Mouse (Mus musculus) heart, adult 11 months (tissue): ENCODE measurements around the gene Garnl3.

Experiments used
- DNase-seq: peaks from one replicate; pipeline ENCODE4 v3.0.0; 2022

Garnl3 gene

DNA sequence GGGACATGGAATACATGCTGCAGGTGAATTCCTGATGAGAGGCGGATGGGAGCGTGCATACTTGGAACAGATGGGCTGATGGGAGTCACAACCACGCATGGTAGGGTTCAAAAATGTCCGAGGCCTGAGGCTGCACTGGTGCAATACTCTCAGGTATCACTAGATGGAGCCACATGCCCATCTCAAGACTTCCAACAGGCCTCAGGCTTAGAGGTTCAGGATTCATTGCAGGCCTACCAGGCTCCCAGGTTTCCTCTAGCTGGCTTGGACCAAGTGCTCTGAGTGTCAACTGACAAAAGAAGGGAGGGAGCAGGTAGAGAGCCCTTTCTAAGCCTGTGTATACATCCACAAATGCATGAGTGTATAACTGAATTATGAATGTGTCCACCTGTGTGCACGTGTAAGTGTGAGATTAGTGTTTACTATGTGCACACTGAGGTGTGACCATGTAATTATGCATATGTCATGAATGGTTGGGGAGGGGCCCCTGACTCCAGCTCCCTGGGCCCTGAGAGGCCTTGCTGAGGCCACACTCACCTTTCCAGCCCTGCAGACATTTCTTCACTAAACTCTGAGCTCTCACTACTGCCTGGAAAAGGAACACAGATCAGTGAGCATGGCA lies 23.4 kb upstream of the Garnl3 start:
- DNase-seq, result peak; percentile 96

- DNase-seq, result no peak
These were observed 15.5 kb upstream of the Garnl3 start for GRCm38 (mm10) chr2:33146994-33147393.

- no peak for DNase-seq
These were observed 11.8 kb upstream of the Garnl3 start for GRCm38 (mm10) chr2:33143292-33143691.

GRCm38 (mm10) chr2:33138491-33138890 lies 7.0 kb upstream of the Garnl3 start:
- peak; percentile 63 for DNase-seq

- peak; percentile 85 for DNase-seq
These were observed 6.3 kb upstream of the Garnl3 start for GRCm38 (mm10) chr2:33137731-33138130.

DNA sequence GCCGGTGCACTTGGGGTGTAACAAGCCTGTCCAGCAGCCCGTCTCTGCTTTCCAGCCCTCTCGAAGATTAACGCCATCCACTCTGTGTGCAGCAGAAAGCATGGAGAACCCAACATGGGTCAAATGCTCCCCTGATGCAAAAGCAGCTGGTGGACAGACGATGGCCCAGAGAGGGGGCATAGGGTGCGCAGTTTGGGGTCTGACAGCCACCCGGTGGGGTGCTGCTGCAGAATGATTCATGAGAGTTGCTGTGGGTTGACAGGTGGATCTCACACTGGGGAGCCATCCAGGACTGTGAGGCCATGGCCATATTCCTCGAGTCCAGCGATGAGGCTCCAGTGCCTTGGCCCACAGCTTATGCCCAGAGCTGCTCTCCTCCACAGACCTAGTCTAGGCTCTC lies 5.8 kb upstream of the Garnl3 start:
- peak; percentile 89 for DNase-seq

DNA sequence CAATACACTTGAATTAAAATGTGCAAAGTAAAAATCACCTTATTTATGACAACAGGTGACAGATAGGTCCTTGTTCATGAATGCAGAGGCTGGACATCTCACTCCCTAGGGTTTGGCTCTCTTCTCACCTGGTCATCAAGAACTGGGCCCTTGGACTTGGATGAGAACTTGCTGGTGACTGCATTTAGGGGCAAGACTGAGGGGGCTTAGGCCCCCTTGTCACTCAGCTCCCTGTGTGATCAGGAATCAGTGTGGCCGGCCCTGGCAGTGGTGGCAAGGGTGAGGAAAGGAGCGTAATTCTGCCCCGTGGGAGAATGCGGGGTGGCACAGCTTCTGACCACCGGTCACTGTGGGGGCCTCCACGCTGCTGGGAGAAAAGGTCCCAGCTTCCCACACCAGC lies 4.9 kb upstream of the Garnl3 start:
- peak; percentile 85 for DNase-seq

DNA sequence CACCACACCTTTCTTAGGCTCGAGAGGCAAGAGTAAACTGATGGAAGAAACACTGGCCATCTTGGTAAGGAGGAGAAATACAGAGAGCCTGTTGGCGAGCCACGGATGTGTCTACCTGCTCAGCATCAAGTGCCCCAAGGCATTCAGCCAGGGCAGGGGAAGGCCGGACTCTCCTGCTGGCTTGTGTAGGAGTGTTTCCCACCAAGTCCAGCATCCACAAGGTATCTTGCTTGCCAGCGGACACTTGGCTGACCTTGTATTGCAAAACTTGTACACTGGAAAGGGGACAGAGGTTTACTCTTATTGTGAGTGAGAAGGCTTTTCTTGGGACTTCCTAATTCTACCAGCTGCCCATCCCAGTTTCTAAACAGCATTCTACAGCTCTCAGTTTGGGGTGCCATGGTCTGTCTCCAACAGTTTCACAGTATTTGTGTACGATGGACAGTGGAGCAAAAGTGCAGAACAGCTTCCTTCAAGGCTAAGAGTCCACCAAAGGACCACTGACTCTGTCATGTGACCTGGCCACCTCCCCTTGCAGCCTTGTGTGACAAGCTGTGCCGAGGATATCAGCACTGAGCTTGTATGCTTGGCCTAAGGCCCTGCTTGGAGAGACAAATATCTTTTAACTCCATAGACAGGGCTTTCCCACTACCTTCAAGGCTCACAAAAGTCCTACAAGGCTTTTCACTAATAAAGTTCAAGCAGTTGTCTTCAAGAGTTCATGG lies 3.5 kb upstream of the Garnl3 start:
- peak; percentile 93 for DNase-seq

DNA sequence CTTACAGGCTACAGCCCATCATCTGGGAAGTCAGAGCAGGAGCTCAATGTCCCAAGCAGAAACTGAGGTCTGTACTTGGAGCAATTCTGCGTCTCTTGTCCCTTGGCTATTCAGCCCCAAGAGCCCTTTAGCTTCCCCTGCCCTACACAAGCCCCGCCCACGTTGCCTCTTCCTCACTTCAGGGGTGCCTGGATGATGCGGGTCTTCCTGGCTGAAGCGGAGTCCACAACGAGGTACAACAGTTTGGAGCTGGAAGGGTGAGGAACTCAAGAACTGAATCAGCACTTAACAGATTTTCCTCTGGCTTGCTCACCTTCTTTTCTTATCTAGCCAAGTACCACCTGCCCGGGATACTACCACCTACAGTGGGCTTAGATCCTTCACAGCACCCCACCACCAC lies 852 bp upstream of the Garnl3 start:
- DNase-seq, result peak; percentile 94

DNA sequence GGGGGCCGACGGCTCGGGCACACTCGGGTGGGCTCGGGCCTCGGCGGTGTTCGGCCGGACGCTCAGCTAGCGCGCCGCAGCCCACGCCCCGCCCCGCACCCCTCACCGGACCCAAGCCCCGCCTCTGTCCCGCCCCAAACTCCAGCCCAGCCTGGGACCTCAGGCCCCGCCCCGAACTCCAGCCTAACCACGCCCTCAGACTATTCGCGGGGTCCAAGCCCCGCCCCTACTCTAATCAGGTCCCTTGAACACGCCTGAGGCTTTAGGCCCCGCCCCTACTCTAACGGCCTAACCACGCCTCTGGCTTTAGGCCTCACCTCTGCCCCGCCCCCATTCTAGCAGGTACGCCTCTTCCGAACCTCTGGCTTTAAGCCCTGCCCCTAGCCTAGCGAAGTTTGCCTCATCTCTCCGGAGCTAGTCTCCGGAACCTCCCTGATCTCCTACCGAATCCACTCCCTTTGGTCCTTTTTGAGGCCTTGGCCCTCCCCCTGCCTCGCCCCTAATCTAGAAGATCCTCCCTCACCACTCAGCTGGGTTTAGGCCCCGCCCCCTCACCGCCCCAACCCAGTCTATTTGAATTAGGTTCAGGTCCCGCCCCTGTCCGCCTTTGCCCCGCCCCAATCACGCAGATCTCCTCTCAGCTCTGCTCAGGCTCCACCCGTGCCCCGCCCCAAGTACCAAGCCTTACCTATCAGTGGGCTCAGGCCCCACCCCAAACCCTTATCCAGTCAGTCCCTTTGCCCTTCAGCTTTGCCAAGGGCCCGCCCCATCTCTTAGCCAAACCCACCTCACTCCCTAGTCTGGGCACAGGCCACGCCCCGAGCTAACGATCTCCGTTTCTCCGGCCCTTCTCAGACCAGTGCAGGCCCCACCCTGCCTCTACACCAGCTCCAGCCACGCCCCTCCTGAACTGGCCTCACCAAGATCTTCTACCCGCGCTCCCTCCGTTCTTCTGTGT lies 649 bp downstream of the Garnl3 start:
- peak; percentile 100 for DNase-seq

- DNase-seq, result no peak
These were observed 1.3 kb downstream of the Garnl3 start for GRCm38 (mm10) chr2:33130141-33130525.

DNA sequence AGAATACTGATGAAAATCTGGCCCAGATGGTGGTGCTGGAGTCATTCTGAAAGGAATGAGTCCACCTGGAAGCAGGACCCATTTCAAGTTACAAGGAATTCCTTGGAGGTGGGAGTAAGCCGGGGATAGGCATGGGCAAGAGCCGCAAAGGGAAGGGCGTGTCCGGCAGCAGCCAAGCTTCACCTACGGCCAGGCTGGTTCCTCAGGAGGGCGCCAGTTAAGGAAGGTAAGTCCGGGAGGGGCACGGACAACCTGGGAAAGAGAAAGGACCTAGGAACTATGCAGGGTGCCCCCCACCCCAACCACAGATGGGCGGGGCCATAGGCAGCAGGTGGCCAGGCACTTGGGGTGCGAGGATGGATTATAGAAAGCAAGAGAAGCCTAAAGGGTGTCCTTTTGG lies 1.8 kb downstream of the Garnl3 start:
- DNase-seq, result peak; percentile 95

DNA sequence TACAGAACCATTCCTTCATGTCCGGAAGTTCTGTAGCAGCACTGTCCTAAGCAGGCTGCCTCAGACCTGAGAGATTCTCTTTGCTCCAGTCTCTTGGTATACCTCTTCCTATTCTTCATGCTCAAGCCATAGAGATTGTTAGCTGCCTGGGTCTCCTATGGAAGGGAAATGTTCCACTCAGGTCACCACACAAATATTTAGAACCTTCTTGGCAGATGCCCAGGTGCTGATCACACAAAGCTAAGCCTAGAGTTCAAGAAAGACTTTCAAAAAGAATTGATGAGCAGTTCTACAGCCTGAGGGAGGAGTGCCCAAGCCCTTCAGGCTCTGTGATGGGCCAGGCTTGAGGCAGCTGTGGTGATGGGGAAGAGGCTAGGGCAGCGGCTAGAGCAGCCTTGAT lies 2.4 kb downstream of the Garnl3 start:
- peak; percentile 84 for DNase-seq

GRCm38 (mm10) chr2:33127271-33127670 lies 4.2 kb downstream of the Garnl3 start:
- DNase-seq, result peak; percentile 82

GRCm38 (mm10) chr2:33122856-33123255 lies 8.6 kb downstream of the Garnl3 start:
- DNase-seq, result peak; percentile 84

- peak; percentile 45 for DNase-seq
These were observed 30.9 kb downstream of the Garnl3 start for GRCm38 (mm10) chr2:33100536-33100935.

DNA sequence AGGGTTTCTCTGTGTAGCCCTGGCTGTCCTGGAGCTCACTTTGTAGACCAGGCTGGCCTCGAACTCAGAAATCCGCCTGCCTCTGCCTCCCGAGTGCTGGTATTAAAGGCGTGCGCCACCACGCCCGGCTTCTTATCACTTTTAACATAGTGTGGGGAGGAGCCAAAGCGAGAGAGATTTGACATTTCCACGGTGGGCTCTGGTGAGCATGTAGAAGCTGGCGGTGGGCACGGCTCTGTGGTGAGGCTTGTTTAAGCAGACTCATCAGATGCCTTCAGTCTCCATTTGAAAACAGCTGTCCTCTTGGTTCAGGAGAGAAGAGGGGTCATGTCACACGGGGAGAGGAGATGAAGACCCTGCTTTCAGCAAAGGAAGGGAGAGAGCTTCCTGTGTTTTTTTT lies 34.1 kb downstream of the Garnl3 start:
- DNase-seq, result peak; percentile 87

DNA sequence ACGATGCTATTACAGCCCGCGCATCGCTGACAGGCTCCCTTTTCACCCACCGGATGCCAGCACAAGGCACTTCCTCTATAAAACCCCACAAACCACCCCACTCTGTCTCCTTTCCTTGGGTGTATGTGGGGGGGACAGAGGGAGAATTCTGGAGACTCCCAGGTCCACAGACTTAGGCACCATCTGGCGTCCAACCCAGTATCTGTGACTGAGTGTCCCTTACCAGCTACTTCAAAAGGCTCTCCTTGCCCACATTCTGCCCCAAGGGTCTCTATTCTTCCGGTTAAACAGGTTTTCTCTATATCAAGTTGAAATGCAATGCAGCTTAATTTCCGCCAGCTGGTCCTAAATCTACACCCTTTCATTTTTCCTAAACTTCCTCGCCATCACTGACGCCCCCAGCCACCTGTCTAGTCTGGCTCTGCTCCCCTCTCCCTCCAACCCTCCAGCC lies 36.2 kb downstream of the Garnl3 start:
- peak; percentile 53 for DNase-seq

DNA sequence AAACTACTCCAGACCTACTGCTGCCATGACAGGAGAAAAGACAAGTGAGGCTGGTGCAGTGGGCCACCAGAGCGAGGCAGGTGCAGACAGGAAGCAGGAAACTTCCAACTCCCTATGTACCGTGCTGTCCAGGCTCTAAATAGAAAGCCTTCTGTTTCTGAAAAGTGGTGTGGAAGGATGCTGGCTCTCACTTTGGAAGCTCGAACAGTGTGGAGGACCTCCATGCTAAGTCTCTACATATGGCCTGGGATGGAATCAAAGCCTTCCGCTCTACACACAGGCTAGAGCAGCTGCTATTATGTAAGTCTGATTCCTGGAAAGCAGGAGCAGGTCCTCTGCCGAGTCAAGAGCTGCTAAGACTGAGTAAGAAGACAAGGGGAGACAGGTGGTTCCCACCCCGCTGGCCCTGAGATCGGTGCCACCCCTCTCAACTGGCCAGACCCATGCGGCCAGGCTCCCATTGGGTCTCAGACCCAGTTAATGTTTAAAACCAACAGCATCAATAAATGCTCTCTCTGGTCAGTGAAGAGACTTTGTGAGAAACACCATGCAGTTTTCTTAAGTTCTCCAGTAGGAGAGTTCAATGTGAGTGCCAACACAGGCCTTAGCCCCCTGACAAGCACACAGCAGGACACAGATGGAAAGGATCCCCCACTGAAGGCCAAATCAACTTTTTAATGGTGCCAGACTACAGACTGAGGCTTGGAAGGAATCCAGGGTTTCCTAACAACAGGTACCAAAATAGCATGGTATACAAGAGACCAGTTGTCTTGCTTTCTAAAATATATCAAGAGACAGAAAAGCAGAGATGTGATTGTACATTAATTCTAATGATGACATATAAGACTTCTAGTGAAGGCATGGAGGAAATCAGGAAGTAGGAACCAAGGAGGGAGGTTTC lies 40.6 kb downstream of the Garnl3 start:
- DNase-seq, result peak; percentile 71

GRCm38 (mm10) chr2:33090033-33090400 lies 41.4 kb downstream of the Garnl3 start:
- peak; percentile 68 for DNase-seq

GRCm38 (mm10) chr2:33089356-33090032 lies 42.0 kb downstream of the Garnl3 start:
- DNase-seq, result peak; percentile 33
